Mouse (Mus musculus): ENCODE results near the gene Pik3r6. TPM values are rescaled to one million over a fixed set of nuclear protein-coding genes. Genes with fewer than 3 reads are reported as not detected.

Gene Pik3r6
- polyA plus RNA-seq, 1 experiment = 5.4 TPM

GRCm38 (mm10) chr11:68559546-68559945 lies 56.7 kb downstream of the Pik3r6 start:
- TF ChIP-seq POLR2A (IDR thresholded peaks at IDR 0.05; ENCODE audit: control insufficient read depth, low read depth, low read length) (no peak), CTCF (IDR thresholded peaks at IDR 0.05; ENCODE audit: control insufficient read depth, insufficient read depth, insufficient replicate concordance, low read depth, low read length) (no peak)

GRCm38 (mm10) chr11:68561957-68562950 lies 59.4 kb downstream of the Pik3r6 start:
- Histone ChIP-seq H3K27me3 (ENCODE audit: control insufficient read depth, insufficient read depth, low read length) (no peaks in the 10 kb centered on the region), H3K4me3 (ENCODE audit: control insufficient read depth, low read depth, low read length) (no peak overlapping the region), H3K36me3 (ENCODE audit: control insufficient read depth, insufficient read depth, low read length) (no peaks in the 10 kb centered on the region; the same call in 1 of the 2 replicates), H3K27ac (ENCODE audit: control insufficient read depth, insufficient read depth, low read depth, low read length) (no peak overlapping the region), H3K4me1 (ENCODE audit: control insufficient read depth, insufficient read depth, low read length) (peaks cover 14% of the 10 kb centered on the region)
- TF ChIP-seq POLR2A (IDR thresholded peaks at IDR 0.05; ENCODE audit: control insufficient read depth, low read depth, low read length) (no peak), CTCF (IDR thresholded peaks at IDR 0.05; ENCODE audit: control insufficient read depth, insufficient read depth, insufficient replicate concordance, low read depth, low read length) (no peak)

More at GRCm38 (mm10) chr11:68559546-68559945, 56.7 kb downstream of the Pik3r6 start:
- Histone ChIP-seq H3K27me3 (ENCODE audit: control insufficient read depth, insufficient read depth, low read length) (no peaks in the 10 kb centered on the region), H3K36me3 (ENCODE audit: control insufficient read depth, insufficient read depth, low read length) (no peaks in the 10 kb centered on the region; the same call in 1 of the 2 replicates), H3K4me1 (ENCODE audit: control insufficient read depth, insufficient read depth, low read length) (peaks cover 6% of the 10 kb centered on the region; the same call in 1 of the 2 replicates), H3K4me3 (ENCODE audit: control insufficient read depth, low read depth, low read length) (no peak overlapping the region), H3K27ac (ENCODE audit: control insufficient read depth, insufficient read depth, low read depth, low read length) (no peak overlapping the region)

GRCm38 (mm10) chr11:68564356-68565031 lies 61.7 kb downstream of the Pik3r6 start:
- no peaks in the 10 kb centered on the region for H3K36me3 ChIP-seq (ENCODE audit: control insufficient read depth, insufficient read depth, low read length)
- peaks cover 16% of the 10 kb centered on the region for H3K4me1 ChIP-seq (ENCODE audit: control insufficient read depth, insufficient read depth, low read length)
- H3K27me3 ChIP-seq (ENCODE audit: control insufficient read depth, insufficient read depth, low read length) = no peaks in the 10 kb centered on the region
- no peak overlapping the region for H3K27ac ChIP-seq (ENCODE audit: control insufficient read depth, insufficient read depth, low read depth, low read length)
- TF ChIP-seq CTCF (IDR thresholded peaks at IDR 0.05; ENCODE audit: control insufficient read depth, insufficient read depth, insufficient replicate concordance, low read depth, low read length) (no peak), POLR2A (IDR thresholded peaks at IDR 0.05; ENCODE audit: control insufficient read depth, low read depth, low read length) (no peak)
- no peak overlapping the region for H3K4me3 ChIP-seq (ENCODE audit: control insufficient read depth, low read depth, low read length)

GRCm38 (mm10) chr11:68565032-68565429 lies 62.2 kb downstream of the Pik3r6 start:
- H3K27ac ChIP-seq (ENCODE audit: control insufficient read depth, insufficient read depth, low read depth, low read length) = no peak overlapping the region
- H3K4me3 ChIP-seq (ENCODE audit: control insufficient read depth, low read depth, low read length) = no peak overlapping the region
- TF ChIP-seq POLR2A (IDR thresholded peaks at IDR 0.05; ENCODE audit: control insufficient read depth, low read depth, low read length) (no peak), CTCF (IDR thresholded peaks at IDR 0.05; ENCODE audit: control insufficient read depth, insufficient read depth, insufficient replicate concordance, low read depth, low read length) (no peak)
- no peaks in the 10 kb centered on the region for H3K36me3 ChIP-seq (ENCODE audit: control insufficient read depth, insufficient read depth, low read length)
- H3K27me3 ChIP-seq (ENCODE audit: control insufficient read depth, insufficient read depth, low read length) = no peaks in the 10 kb centered on the region
- H3K4me1 ChIP-seq (ENCODE audit: control insufficient read depth, insufficient read depth, low read length) = peaks cover 16% of the 10 kb centered on the region

GRCm38 (mm10) chr11:68566447-68567059 lies 63.7 kb downstream of the Pik3r6 start:
- Histone ChIP-seq H3K4me1 (ENCODE audit: control insufficient read depth, insufficient read depth, low read length) (peaks cover 16% of the 10 kb centered on the region), H3K27me3 (ENCODE audit: control insufficient read depth, insufficient read depth, low read length) (no peaks in the 10 kb centered on the region), H3K36me3 (ENCODE audit: control insufficient read depth, insufficient read depth, low read length) (no peaks in the 10 kb centered on the region), H3K27ac (ENCODE audit: control insufficient read depth, insufficient read depth, low read depth, low read length) (no peak overlapping the region), H3K4me3 (ENCODE audit: control insufficient read depth, low read depth, low read length) (peak overlapping the region; percentile 36)
- peak; percentile 53; the same call in 1 of the 2 replicates for TF ChIP-seq CTCF (IDR thresholded peaks at IDR 0.05; ENCODE audit: control insufficient read depth, insufficient read depth, insufficient replicate concordance, low read depth, low read length)
- TF ChIP-seq POLR2A (IDR thresholded peaks at IDR 0.05; ENCODE audit: control insufficient read depth, low read depth, low read length) = no peak

GRCm38 (mm10) chr11:68570861-68571260 lies 68.0 kb downstream of the Pik3r6 start:
- Histone ChIP-seq H3K36me3 (ENCODE audit: control insufficient read depth, insufficient read depth, low read length) (no peaks in the 10 kb centered on the region), H3K4me1 (ENCODE audit: control insufficient read depth, insufficient read depth, low read length) (peaks cover 15% of the 10 kb centered on the region), H3K27me3 (ENCODE audit: control insufficient read depth, insufficient read depth, low read length) (no peaks in the 10 kb centered on the region), H3K4me3 (ENCODE audit: control insufficient read depth, low read depth, low read length) (no peak overlapping the region), H3K27ac (ENCODE audit: control insufficient read depth, insufficient read depth, low read depth, low read length) (no peak overlapping the region)
- TF ChIP-seq POLR2A (IDR thresholded peaks at IDR 0.05; ENCODE audit: control insufficient read depth, low read depth, low read length) = no peak
- TF ChIP-seq CTCF (IDR thresholded peaks at IDR 0.05; ENCODE audit: control insufficient read depth, insufficient read depth, insufficient replicate concordance, low read depth, low read length) = no peak

All from testis, adult 2 months (tissue).